Mouse (Mus musculus): ENCODE results near the gene Gja4.
A peak's percentile ranks its signal among the peaks of the same experiment; 100 is the strongest.

Gene Gja4

DNA sequence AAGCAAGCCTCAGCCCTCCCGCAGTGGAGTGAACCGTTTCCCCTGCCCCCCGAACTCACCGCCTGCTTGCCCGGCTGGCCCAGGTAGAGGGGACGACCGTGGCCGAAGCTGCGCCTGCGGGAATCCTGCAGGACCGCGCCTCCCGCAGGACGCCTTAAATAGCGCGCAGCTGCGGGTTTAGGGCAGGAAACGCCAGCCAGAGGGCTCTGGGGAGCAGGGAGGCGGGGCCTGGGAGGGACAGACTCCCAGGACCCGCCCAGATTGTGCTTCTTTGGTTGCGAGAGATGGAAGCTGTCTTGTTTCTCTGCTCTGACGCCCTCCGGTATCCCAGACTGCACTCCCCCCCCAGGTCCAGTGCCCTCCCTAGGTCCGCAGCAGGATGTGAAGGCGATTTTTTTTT lies at the start of gene Gja4:
TSS of gene Gja4 (minus strand) at position 179 of the 400 bp plus-strand sequence.
- DNase-seq (ENCODE audit: low spot score in 2 of 2), result peak in 1 of 2 experiments; percentile 32

DNA sequence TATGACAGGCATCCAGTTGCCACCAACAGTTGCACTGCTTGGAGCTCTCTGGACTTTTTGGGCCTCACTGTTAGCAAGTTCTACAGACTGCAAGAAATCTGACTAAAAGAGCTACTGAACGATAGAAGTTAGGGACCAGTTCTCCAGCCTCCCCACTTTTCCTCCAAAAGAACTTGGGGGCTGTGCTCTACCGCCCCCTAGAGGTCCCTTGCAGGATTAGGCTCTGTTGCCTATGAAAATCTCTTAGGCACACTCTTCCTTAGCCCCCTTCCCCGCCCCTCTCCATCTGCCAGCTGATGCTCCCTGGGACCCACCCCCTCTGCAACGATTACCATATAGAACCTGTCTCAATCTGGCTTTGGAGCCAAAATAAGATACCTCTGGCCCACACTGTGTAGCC lies 49.5 kb upstream of the Gja4 start:
- DNase-seq (ENCODE audit: low spot score in 2 of 2), result no peak

DNA sequence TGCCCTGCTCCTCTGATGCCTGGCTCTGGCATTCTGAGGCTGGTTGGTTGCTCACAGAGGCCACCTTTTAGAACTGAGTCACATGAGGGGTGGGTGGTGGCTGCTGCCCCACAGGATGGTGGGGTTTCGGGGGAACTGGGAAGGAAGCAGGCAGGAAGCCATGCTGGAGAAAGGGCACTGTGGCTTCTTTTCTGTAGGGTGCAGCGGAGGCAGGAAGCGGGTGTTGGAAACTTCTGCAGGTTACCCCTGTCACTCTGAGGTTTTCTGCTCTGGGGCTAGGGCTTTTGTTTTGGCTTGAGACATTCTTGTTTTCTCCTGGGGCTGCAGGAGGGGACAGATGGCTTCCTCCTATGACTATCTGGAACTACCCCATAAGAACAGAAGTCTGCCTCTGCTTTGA lies 48.7 kb upstream of the Gja4 start:
- DNase-seq (ENCODE audit: low spot score in 2 of 2), result no peak

DNA sequence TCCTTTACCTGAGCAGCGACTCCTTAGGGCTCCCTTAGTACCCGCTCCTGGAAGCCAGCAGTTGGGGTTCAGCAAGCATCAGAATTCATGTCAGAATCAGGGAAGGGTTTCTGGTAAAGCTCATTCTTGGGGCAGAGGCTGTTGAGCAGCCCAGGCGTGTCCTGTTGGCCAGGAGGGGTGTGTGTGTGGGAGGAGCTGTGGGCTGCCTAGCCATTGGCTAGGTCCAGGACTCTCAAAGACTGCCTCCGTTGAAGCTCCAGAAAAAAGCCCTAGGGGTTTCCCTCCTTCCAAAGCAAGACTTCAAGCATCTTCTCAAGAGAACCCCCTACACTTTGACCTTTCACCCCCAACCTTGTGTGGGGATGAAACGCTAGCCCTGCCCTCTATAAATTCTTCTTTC lies 44.2 kb upstream of the Gja4 start, which contains the start of gene Gjb5:
TSS of gene Gjb5 (minus strand) at position 164 of the 400 bp plus-strand sequence.
- no peak for DNase-seq (ENCODE audit: low spot score in 2 of 2)

DNA sequence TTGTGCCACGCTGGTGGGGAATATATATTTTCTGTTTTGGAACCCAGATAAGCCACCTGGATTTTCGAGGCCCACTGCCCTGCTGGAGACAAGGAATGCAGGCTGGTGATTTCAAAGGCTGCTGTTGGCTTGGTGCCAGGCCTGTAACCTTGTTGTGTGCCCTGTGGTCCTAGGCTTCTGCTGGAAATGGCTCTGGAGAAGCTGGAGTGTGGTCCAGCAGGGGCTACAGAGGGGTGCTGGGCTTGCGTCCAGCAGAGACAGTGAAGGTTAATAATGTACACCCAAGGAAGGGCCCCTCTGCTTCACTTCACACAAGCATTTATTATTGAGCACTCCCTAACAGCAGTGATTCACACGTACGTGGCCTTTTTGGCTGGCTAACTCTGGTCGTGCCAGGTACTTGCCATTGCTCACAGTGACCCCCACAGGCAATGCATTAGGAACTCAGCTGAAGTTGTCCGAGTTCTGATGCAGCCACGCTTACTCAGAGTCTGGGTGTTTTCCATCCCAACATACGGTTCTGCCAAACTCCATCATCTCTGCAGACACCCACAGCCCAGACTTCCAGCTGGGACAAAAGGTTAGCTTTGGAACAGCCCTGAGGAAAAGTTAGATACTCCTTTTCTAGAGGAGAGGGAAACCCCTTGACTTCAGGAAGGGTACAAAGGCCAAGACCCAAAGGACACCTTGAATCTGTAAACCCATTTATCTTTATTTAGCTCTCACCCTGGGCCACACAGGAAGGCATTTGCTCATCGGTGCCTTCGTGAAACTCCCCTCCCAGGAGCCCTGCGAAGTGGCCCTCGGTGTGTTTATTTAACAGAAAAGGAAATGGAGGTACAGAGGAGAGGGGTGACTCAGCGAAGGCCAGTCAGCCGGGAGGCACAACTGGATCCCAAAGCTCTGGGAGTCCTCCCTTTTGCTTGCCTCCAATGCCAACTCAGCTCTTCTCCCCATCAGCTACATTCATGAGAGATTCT lies 41.0 kb upstream of the Gja4 start:
- DNase-seq (ENCODE audit: low spot score in 2 of 2), result no peak

DNA sequence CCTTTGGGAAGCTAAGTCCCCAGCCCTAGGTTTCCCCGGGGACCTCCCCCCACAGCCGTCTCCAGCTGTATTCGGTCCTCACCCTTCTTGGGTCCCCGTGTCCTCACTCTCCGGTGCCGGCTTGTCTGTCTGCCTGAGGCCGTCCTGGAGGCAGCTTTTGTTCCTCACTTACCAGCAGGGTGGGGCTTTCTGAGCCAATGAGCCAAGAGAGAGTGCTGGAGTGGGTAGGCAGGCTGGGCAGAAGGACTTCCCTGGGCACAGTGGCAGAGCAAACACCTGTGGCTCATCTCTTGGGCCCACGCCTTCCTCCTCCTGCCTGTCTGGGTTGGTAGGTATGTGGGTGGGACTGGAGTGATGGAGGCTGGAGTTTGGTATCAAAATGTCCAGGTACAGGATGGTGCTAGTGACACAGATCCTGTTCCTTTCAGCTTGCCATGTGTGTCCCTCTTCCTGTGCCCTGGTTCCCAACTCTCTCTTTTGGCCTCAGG lies 40.2 kb upstream of the Gja4 start, which contains the start of gene Gjb4:
TSS of gene Gjb4 (minus strand) at position 131 of the 488 bp plus-strand sequence.
- DNase-seq (ENCODE audit: low spot score in 2 of 2), result no peak

DNA sequence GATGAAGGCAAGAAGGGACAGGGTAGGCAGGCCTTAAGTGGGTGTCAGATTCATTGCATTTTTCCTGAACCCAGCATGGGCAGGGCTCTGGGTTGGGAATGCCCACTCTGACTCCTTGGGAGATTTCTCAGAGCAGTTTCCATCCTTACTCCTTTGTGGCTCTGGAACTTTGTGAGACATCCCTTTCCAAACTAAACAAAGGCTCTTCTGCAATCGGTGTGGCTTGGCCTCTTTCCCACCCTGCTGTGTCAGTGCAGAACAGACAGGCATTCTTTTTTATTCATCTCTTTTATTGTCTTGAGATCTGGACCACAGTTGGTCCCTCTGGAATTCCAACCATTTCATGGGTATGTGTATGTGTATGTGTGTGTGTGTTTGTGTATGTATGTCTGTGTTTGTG lies 38.8 kb upstream of the Gja4 start:
- no peak for DNase-seq (ENCODE audit: low spot score in 2 of 2)

DNA sequence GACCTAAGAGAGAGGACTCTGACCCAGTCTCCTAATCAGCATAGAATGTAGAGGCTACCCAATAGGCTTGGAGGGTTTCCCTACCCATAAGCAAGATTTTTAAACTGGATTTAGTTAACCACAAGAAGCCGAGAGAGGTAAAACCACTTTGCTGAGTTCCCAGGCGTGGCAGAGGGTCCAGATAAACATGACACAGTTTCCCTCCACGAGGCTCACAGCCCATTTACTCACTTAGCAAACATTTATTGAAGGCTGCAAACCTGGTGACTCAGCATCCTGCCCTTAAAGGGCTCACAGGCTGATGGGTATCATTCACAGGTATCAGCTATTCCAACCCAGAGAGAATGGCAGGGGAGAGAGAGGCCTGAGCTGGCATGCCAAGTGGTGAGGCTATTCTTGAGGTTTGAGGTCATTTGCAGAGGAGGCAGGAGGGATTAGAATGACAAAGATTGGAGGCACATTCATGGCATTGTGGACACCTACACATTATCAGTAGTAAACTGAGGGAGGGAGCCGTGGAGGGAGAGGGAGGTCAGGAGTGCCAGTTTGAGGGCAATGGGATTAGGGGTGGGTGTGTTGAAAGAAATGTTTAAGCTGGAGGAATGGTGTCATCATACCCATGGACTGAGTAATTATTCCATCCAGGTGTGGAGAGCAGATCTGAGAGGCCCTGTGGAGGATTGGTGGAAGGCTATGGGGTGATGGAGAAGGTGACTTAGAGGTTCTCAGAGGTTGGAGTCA lies 35.9 kb upstream of the Gja4 start:
- DNase-seq (ENCODE audit: low spot score in 2 of 2), result no peak

DNA sequence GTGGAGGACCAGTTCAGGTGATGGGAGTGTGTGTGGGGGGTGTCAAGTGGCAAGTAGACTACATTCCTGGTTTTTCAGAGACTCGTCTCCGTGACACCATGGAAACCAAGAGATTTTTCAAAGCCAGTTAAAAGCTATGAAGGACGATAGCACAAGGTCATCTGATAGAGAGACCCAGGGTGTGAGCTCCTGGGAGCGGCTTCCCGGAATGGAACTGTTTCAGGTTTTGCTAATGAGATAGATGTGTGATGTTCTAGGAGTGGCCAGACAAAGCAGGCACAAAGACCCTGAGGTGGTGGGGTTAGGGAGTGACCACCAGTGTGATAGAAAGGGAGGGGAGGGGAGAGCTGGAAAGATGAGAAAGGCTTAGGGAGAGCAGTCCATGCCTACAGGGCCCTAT lies 31.2 kb upstream of the Gja4 start:
- DNase-seq (ENCODE audit: low spot score in 2 of 2), result no peak

DNA sequence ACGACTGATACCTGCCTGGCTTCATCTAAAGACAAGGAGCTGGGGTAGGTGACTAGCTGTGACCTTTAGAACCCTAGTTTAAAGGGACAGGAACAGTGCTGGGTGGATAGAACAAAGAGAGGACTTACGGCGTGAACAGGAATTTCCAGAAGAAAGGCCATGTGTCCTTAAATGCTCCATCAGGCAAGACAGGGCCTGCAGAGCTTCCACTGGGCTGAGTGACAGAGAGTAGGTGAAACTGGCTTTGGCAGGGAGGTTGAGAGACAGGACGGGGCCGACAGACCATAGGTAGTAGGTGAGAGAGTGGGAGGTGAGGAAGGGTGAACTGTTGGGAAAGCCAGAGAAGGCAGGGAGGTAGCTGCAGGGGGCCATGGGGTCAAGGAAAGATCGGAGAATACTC lies 27.5 kb upstream of the Gja4 start:
- DNase-seq (ENCODE audit: low spot score in 2 of 2), result no peak

DNA sequence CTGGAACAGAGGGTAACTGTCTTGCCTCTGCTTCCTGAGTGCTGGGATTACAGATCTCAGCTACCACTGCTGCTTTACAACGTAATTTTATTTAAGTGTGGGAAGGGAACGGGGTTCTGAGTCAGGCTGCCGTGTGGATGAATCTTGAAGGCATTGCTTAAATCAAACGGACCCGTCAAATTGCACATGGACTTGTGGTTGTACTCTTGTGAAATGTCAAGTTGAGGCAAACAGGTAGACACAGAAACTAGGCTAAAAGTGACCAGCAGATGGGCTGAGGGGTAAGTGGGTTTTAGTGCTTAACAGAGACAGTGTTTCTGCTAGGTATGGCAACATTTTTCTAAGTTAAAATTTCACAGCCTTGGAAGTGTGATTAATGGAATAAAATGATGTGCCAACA lies 23.8 kb upstream of the Gja4 start:
- no peak for DNase-seq (ENCODE audit: low spot score in 2 of 2)

DNA sequence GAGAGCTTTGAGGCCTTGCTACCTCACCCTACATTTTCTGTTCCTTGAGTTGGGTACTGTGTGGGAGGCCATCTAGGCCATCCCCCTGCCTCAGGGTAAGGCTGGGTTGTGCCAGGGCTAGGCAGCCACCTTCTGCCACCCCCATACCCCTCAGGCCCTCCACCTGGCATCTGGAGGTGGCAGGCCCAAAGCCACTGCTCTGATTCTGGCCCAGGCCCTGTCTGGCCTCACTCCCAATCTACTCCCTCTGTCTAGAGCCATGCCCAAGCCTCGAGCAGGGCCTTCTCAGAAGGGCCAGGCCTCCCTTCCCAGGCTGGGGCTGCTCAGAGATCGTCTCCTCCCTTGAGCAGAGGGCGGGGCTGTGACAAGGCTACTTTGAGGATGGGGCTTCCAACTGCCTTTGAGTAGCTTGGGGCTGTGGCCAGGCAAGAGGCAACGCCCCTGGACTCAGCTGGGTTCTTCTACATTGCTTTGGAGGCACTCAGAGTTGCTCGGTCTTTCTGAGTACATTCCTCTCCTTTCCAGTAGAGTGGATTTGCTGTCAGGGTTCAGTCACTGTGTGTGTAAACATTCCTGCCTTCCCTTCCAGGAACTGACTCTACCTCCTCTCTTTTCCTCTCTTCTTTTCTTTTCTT lies 21.1 kb upstream of the Gja4 start:
- DNase-seq (ENCODE audit: low spot score in 2 of 2), result no peak

DNA sequence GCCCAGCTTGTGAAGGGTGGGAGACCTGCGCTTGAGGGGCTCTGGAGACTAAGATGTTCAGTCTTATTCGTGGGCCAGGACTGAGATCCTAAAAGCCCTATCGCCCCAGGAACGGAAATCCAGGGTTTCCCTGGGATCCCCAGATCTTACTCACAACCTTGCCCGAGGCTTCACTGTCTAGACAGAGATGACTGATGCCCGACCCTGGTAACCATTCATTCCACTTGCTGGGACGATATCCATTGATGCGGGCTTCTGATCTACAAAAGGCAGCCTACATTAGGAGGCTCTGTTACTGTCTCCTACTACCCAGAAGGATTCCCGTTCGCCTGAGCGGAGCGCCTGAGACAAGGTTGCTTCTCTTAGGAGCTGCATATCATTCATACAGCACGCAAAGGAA lies 17.3 kb upstream of the Gja4 start:
- DNase-seq (ENCODE audit: low spot score in 2 of 2), result no peak

DNA sequence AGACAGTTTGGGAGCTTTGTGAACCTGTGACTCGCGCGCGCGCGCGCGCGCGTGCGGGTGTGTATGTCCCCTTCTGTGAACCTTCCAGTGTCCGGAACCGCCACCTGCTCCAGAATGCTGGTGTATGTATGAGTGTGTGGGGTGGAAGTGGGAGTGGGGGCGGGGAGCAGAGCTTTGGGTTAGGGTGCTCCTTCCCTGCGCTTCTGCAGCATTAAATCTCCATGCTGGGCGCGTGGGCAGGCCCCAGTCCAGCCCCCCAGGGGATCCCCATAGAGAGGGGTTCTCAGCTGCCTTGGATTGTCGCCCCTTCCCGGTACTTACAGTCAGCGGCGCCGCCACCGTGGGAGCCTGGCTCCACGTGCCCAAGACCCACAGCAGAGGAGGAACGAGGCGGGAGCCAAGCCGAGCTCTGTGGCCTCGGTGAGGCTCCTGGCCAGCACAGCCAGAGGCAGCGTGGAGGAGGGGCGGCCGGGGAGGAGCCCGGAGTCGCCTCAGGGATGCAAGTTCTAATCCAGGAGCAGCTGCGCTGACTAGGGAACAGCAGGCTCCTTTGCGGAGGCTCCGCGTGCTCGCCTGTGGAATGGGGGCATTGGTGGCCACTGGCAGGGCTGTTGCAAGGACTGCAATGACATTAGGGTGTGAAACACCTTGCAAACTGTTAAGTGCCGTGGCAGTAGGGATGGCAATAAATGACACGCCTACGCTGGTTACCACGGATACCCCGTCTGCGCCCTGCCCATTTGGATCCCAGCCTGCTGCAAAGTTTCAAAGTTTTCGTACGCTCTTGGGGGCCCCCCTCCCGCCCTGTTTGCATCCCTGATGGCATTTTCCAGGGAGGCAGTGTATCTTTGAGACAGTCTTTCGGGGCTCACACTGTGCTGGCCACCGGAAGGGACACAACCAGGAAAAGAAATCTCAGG lies 16.6 kb upstream of the Gja4 start, which contains the start of gene Gjb3:
TSS of gene Gjb3 (minus strand) at position 664 of the 920 bp plus-strand sequence.
- no peak for DNase-seq (ENCODE audit: low spot score in 2 of 2)

DNA sequence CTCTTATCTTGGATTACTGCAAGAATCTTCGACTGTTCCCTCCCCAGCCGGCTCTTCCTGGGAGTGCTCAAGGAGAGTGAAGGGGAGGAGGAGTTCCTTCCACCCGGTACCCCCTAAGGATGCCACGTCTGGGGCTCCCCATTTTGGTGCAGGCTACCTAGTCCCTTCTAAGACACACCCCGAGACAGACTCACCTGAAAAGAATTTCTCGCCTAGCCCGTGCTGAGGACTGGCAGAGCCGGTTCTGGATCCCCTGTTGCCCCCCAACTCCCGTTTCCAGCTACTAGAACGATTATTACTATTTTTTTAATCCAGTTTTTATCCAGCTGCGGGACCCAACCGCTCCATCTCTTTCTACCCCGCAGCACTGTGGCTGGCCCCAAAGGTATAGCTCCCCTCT lies 15.9 kb upstream of the Gja4 start:
- no peak for DNase-seq (ENCODE audit: low spot score in 2 of 2)

DNA sequence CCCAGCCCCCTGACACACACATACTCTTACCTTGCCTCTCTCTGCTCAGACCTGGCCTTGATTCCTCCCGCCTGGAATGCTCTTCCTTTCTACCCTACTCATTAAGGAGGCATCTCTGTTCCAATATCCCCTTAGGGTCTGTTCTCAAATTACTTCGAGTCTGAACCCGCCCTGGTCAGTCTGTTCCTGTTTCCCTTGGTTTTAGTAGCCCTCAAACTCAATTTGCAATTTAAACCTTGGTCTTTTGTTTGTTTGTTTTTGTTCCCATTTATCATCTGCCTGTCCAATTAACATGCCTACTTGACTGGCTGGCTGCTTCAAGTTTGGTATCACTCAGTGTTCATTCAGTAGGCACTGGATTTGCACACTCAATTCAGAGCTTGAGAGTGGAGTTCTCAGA lies 15.2 kb upstream of the Gja4 start:
- no peak for DNase-seq (ENCODE audit: low spot score in 2 of 2)

DNA sequence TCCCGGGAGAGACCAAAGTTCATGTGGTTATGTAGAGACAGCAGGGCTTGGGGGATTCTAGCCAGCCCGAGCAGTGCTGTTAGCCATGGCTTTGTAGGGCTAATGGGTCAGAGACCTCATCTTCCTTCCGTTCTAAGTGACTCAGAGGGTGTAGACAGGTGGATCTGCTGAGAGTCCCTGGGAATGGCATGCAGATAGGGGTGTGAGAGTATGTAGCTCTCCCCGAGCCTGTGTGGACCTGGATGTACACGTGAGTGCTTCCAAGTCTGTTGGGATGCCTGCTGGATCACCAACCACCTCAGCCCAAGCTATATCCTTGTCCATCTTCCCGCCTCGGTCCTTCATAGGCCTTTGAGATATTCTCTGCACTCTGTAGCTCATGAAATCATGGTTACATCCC lies 14.5 kb upstream of the Gja4 start:
- no peak for DNase-seq (ENCODE audit: low spot score in 2 of 2)

DNA sequence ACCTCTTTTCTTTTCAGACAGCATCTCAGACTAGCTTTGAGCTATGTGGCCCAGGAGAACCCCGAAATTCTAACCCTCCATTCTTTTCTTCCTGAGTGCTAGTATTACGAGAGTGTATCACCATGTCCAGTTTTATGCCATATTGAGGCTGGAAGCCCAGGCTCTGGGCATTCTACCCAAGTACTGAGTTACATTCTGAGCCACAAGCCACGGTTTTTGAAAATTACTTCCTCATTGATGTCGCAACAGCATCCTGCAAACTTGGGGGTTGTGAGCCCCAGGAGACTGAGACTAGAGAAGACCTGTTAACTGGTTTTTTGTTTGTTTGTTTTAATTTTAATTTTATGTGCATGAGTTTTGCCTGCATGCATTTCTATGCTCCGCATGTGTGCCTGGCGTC lies 13.9 kb upstream of the Gja4 start:
- no peak for DNase-seq (ENCODE audit: low spot score in 2 of 2)

DNA sequence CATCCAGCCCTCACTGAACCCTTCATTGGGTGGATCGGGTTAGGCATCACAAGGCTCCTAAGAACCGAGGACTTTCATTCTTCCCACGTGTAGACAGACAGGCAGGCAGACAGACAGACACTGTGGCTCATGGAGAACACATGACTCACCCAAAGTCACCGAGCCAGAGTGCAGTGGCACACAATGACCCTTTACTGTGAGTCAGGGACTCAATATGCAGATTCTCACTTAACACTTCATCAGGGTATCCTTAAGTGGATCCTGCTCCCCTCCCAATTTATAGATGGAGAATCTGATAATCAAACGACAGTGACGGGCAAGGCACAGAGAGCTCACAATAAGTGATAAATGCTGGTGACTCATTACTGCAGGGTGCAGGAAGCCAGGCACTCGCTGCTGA lies 13.4 kb upstream of the Gja4 start:
- no peak for DNase-seq (ENCODE audit: low spot score in 2 of 2)

DNA sequence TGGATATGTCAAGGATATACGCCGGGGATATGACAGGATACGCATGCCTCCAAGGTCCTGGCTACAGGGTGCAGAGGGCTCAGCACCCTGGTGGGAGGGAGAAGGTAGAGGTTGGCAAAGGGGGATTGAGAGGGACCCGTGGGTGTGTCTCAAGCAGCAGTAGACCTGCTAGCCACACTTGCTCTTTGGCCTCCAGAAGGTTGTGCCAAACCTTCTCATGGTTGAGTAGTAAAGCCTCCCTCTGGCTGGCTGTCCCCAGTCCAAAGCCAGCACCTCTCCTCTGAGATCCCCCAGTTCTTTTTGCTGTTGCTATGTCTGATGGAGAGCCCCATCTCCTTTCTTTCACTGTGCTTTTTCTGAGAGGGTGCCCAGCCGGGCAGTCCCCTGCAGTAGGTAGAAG lies 11.4 kb upstream of the Gja4 start:
- DNase-seq (ENCODE audit: low spot score in 2 of 2), result no peak

DNA sequence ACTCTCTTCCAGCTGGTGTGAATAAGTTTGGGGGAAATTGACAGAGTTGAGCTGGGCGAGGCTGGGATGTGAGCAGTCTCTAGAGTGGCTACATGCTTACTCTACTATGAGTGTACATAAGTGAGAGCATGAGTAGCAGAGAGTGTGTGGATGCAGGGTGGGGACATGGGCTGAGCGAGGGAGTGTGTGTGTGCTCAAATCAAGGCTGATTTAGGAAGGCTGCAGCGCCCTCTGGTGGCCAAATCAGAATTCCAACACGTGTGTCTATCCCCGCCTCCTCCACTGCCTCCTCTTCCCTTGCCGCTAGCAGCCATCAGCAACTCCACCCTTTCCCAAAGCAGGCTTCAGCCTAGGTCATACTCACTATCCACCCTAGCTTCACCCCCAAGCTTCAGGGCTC lies 10.9 kb upstream of the Gja4 start:
- DNase-seq (ENCODE audit: low spot score in 2 of 2), result peak; percentile 75 to 76
